Mouse (Mus musculus): Measurements from ENCODE around the gene Gabrb1. TPM values are rescaled to one million over a fixed set of nuclear protein-coding genes. Genes with fewer than 3 reads are reported as not detected.

The Gabrb1 gene
- polyA plus RNA-seq, 1 experiment from 2014 or later, result 0.24 TPM

GRCm38 (mm10) chr5:71732931-71733792, 75.2 kb downstream of the Gabrb1 start:
- Histone ChIP-seq H3K27me3 (ENCODE audit: insufficient read depth, low read length) (no peaks in the 10 kb centered on the region), H3K4me1 (ENCODE audit: insufficient read depth) (no peaks in the 10 kb centered on the region), H3K9me3 (ENCODE audit: low read depth, low read length) (no peaks in the 10 kb centered on the region), H3K36me3 (ENCODE audit: insufficient read depth) (no peaks in the 10 kb centered on the region), H3K27ac (ENCODE audit: low read depth) (no peak overlapping the region), H3K9ac (no peak overlapping the region), H3K4me3 (ENCODE audit: low read depth, low read length) (no peak overlapping the region), H3K4me2 (no peak overlapping the region)
- TF ChIP-seq CTCF (IDR thresholded peaks at IDR 0.05; ENCODE audit: low read depth), result no peak
- 81% methylated on average over 8 of the region's 8 CpGs for WGBS
- ATAC-seq (ENCODE audit: insufficient read depth) (no peak), DNase-seq (no peak)

DNA sequence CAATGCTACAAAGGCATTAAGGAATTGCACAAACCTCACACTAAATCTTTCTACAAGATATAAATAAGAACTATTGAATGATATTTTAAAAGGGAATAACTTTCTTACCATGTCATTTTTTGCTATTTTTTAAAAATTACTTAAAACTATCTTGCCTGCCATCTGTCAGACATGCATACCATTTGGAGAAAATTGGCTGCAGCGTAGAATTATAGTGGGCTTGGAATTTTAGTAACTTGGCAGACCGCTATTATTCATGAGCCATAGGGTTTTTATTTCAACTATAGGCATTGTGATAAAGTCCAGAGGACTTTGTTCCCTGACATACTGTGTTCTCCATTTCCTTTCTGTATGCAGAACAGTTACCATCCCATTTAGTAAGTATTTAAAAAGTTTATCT, 89.5 kb downstream of the Gabrb1 start:
- Histone ChIP-seq H3K27me3 (ENCODE audit: insufficient read depth, low read length) (no peaks in the 10 kb centered on the region), H3K36me3 (ENCODE audit: insufficient read depth) (no peaks in the 10 kb centered on the region), H3K9ac (no peak overlapping the region), H3K4me1 (ENCODE audit: insufficient read depth) (no peaks in the 10 kb centered on the region), H3K9me3 (ENCODE audit: low read depth, low read length) (no peaks in the 10 kb centered on the region), H3K27ac (ENCODE audit: low read depth) (no peak overlapping the region), H3K4me2 (no peak overlapping the region), H3K4me3 (ENCODE audit: low read depth, low read length) (no peak overlapping the region)
- ATAC-seq (ENCODE audit: insufficient read depth) (no peak), DNase-seq (no peak)
- WGBS, result 80% methylated on average over 2 of the region's 2 CpGs
- no peak for TF ChIP-seq CTCF (IDR thresholded peaks at IDR 0.05; ENCODE audit: low read depth)

DNA sequence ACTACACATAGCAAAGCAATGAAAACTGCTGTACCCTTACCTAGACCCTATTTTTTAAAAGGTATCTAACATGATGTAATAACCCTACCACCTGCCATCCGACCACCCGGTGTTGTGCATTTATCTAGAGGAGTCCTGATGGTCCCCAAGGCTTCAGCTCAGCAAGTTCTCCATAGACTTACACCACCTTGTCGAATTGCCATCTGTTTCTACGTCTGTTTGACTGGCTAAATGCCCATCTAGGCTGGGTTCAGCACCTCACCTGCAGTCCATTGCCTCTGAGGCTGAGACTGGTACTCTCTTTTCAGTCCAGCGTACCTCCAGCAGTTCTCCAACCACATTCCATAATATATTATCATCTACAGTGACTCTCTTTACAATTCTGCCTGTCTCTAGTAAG, 96.1 kb downstream of the Gabrb1 start:
- ATAC-seq (ENCODE audit: insufficient read depth), result no peak
- no peaks in the 10 kb centered on the region for H3K9me3 ChIP-seq (ENCODE audit: low read depth, low read length)
- WGBS, result 82% methylated on average over 5 of the region's 5 CpGs

GRCm38 (mm10) chr5:71761105-71761504, 103.2 kb downstream of the Gabrb1 start:
- no peak overlapping the region for H3K27ac ChIP-seq (ENCODE audit: low read depth)
- H3K9me3 ChIP-seq (ENCODE audit: low read depth, low read length), result no peaks in the 10 kb centered on the region
- no peak for DNase-seq
- H3K4me3 ChIP-seq (ENCODE audit: low read depth, low read length), result no peak overlapping the region
- H3K9ac ChIP-seq, result no peak overlapping the region
- WGBS, result 83% methylated on average over 6 of the region's 6 CpGs
- H3K36me3 ChIP-seq (ENCODE audit: insufficient read depth), result no peaks in the 10 kb centered on the region
- H3K4me1 ChIP-seq (ENCODE audit: insufficient read depth), result no peaks in the 10 kb centered on the region
- no peaks in the 10 kb centered on the region for H3K27me3 ChIP-seq (ENCODE audit: insufficient read depth, low read length)
- TF ChIP-seq CTCF (IDR thresholded peaks at IDR 0.05; ENCODE audit: low read depth), result no peak
- no peak for ATAC-seq (ENCODE audit: insufficient read depth)
- no peak overlapping the region for H3K4me2 ChIP-seq

More for the DNA sequence above, 96.1 kb downstream of the Gabrb1 start:
- TF ChIP-seq CTCF (IDR thresholded peaks at IDR 0.05; ENCODE audit: low read depth), result no peak
- no peaks in the 10 kb centered on the region for H3K27me3 ChIP-seq (ENCODE audit: insufficient read depth, low read length)
- no peaks in the 10 kb centered on the region for H3K4me1 ChIP-seq (ENCODE audit: insufficient read depth)
- DNase-seq, result no peak
- no peaks in the 10 kb centered on the region for H3K36me3 ChIP-seq (ENCODE audit: insufficient read depth)
- no peak overlapping the region for H3K9ac ChIP-seq
- H3K27ac ChIP-seq (ENCODE audit: low read depth), result no peak overlapping the region
- no peak overlapping the region for H3K4me3 ChIP-seq (ENCODE audit: low read depth, low read length)
- H3K4me2 ChIP-seq, result no peak overlapping the region

GRCm38 (mm10) chr5:71781514-71782179, 123.7 kb downstream of the Gabrb1 start:
- 53% methylated on average over 2 of the region's 2 CpGs for WGBS
- ATAC-seq (ENCODE audit: insufficient read depth), result no peak

GRCm38 (mm10) chr5:71822862-71823261, 164.9 kb downstream of the Gabrb1 start:
- no peak for TF ChIP-seq CTCF (IDR thresholded peaks at IDR 0.05; ENCODE audit: low read depth)
- no peaks in the 10 kb centered on the region for H3K4me1 ChIP-seq (ENCODE audit: insufficient read depth)
- DNase-seq (no peak), ATAC-seq (ENCODE audit: insufficient read depth) (no peak)
- H3K36me3 ChIP-seq (ENCODE audit: insufficient read depth), result no peaks in the 10 kb centered on the region
- no peak overlapping the region for H3K9ac ChIP-seq
- no peak overlapping the region for H3K4me3 ChIP-seq (ENCODE audit: low read depth, low read length)
- H3K4me2 ChIP-seq, result no peak overlapping the region
- WGBS, result 26% methylated on average over 1 of the region's 1 CpGs
- H3K27me3 ChIP-seq (ENCODE audit: insufficient read depth, low read length), result no peaks in the 10 kb centered on the region
- H3K9me3 ChIP-seq (ENCODE audit: low read depth, low read length), result no peaks in the 10 kb centered on the region
- no peak overlapping the region for H3K27ac ChIP-seq (ENCODE audit: low read depth)

More at GRCm38 (mm10) chr5:71781514-71782179, 123.7 kb downstream of the Gabrb1 start:
- Histone ChIP-seq H3K27ac (ENCODE audit: low read depth) (no peak overlapping the region), H3K9ac (no peak overlapping the region), H3K4me2 (no peak overlapping the region), H3K4me1 (ENCODE audit: insufficient read depth) (no peaks in the 10 kb centered on the region), H3K27me3 (ENCODE audit: insufficient read depth, low read length) (no peaks in the 10 kb centered on the region), H3K9me3 (ENCODE audit: low read depth, low read length) (no peaks in the 10 kb centered on the region), H3K36me3 (ENCODE audit: insufficient read depth) (no peaks in the 10 kb centered on the region), H3K4me3 (ENCODE audit: low read depth, low read length) (no peak overlapping the region)
- no peak for DNase-seq
- TF ChIP-seq CTCF (IDR thresholded peaks at IDR 0.05; ENCODE audit: low read depth), result no peak

GRCm38 (mm10) chr5:71828342-71828741, 170.4 kb downstream of the Gabrb1 start:
- Histone ChIP-seq H3K9me3 (ENCODE audit: low read depth, low read length) (no peaks in the 10 kb centered on the region), H3K27ac (ENCODE audit: low read depth) (no peak overlapping the region), H3K4me1 (ENCODE audit: insufficient read depth) (no peaks in the 10 kb centered on the region), H3K36me3 (ENCODE audit: insufficient read depth) (no peaks in the 10 kb centered on the region), H3K27me3 (ENCODE audit: insufficient read depth, low read length) (no peaks in the 10 kb centered on the region), H3K4me3 (ENCODE audit: low read depth, low read length) (no peak overlapping the region), H3K9ac (no peak overlapping the region), H3K4me2 (no peak overlapping the region)
- DNase-seq (no peak), ATAC-seq (ENCODE audit: insufficient read depth) (no peak)
- no peak for TF ChIP-seq CTCF (IDR thresholded peaks at IDR 0.05; ENCODE audit: low read depth)

Data from lung, embryonic 14.5 days (tissue).